Mouse (Mus musculus) left cerebral cortex, adult 11 months (tissue): Measurements from ENCODE around the gene Olfr611.
"Not testable (repeated sequence)": the region's sequence is repeated elsewhere in the genome, so short reads cannot be mapped to it uniquely, and the experiment has no call there.

ENCODE experiments used
- DNase-seq: peaks from one replicate; pipeline ENCODE4 v3.0.0; 2022; ENCODE audit warnings: low spot score

Gene Olfr611

DNA sequence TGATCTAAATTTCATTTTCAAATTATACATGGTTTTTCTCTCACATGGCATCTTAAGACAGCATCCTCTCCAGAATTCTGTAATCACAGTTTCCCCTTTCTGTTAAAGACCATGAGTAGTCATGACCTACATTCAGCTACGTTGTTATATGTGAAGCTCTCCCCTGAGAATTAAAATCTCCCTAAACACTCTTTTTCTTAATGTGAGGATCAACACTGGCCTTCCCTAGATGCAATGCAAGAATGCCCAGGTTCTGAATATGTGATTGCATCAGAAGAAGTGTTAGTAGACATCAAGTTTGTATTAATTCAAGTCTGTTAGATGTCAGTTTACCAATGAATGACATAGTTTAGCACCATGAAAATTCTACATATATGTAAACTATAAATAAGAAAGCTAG lies at the start of gene Olfr611:
Gene Olfr611, minus strand, starts transcription at position 101 of the 400 bp plus-strand sequence.
- not testable (repeated sequence) for DNase-seq

DNA sequence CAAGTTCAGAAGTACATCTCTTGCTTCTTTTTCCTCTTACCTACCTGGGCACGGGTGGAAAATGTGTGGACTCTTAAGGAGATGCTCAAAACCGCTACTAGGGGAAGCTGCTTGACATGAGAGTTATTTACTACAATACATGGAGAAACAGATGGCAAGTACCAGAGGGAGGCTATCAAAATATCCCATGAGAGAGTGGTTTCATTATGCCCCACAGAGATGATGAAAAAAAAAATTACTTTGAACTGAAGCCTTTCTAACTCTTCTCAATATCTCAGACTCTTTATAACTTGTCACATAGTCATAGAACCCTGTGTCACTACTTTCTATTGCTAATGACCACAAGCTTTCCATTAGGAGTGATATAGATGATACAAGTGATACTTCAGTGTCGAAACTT lies 48.4 kb upstream of the Olfr611 start, which contains the start of gene Olfr616:
Gene Olfr616, minus strand, starts transcription at position 101 of the 400 bp plus-strand sequence.
- DNase-seq, result no peak

GRCm38 (mm10) chr7:103555779-103556178 lies 35.1 kb upstream of the Olfr611 start, which contains the start of gene Olfr615:
TSS of gene Olfr615 (plus strand) at chr7:103556079.
- no peak for DNase-seq

DNA sequence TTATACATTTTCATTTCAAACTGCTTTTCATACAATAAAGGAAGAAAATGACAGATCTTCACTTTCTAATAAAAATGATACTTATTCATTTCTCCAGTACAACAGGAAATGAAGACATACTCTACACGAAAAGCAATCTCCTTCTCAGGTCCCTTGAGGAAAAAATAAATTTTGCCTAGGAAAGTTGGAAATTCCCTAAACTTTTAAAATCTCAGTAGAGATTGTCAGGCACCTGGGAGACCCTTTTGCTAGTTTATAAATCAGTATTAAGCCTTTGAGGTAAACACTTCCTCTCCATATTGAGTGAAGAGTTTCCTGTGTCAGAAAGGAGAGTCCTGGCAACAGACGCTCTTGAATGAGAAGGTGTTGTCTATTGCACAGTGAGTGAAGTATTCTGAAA lies 27.1 kb upstream of the Olfr611 start, which contains the start of gene Olfr613:
Gene Olfr613, plus strand, starts transcription at position 301 of the 400 bp plus-strand sequence.
- no peak for DNase-seq

GRCm38 (mm10) chr7:103542617-103543016 lies 22.0 kb upstream of the Olfr611 start, which contains the start of gene Olfr612:
TSS of gene Olfr612 (minus strand) at chr7:103542717.
- not testable (repeated sequence) for DNase-seq

- no peak for DNase-seq
These were observed 8.6 kb downstream of the Olfr611 start, which contains the start of gene Olfr610 for GRCm38 (mm10) chr7:103512022-103512421. TSS of gene Olfr610 (minus strand) at chr7:103512122.

DNA sequence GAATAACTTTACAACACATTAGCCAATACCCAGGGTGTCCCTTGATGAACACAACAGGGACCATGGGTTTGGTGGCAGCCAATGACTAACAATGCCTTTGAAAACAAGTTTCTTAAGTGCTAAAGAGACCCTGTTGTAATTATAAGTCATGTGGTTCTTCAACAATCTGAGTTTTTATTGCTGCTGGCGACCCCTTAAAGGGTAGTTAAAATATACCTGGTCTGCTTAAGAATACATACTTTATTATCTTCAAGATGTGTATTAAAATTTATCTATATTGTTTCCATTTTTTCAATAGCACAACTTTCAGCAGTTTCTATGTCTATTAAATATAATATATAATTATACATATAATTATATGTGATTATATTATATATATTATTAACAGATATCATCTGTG lies 22.7 kb downstream of the Olfr611 start, which contains the start of gene Olfr609:
Gene Olfr609, minus strand, starts transcription at position 101 of the 400 bp plus-strand sequence.
- DNase-seq, result no peak

DNA sequence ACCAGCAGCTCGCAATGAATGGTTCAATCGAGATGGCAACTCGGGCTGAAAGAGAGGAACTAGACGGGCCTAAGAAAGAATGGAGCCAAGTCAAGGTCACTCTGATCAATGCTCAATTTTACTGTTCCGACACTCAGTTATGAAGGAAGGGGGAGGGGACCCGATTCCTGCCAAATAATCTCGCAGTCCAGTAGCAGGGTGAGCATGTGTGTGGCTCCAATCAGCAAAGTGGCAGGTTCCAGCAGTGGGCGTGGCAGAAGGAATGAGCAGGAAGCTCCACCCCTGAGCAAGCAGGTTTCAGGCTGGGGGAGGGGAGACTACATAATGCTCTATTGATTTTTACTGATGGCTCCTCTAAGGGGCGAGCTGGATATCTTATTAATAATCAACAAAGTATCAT lies 43.5 kb downstream of the Olfr611 start:
- not testable (repeated sequence) for DNase-seq

GRCm38 (mm10) chr7:103469577-103469976 lies 51.1 kb downstream of the Olfr611 start, which contains the start of gene Olfr608:
TSS of gene Olfr608 (plus strand) at chr7:103469877.
- DNase-seq, result no peak
